10 mouse cellular contexts compared by ENCODE assay signal in the genomic region with DNA sequence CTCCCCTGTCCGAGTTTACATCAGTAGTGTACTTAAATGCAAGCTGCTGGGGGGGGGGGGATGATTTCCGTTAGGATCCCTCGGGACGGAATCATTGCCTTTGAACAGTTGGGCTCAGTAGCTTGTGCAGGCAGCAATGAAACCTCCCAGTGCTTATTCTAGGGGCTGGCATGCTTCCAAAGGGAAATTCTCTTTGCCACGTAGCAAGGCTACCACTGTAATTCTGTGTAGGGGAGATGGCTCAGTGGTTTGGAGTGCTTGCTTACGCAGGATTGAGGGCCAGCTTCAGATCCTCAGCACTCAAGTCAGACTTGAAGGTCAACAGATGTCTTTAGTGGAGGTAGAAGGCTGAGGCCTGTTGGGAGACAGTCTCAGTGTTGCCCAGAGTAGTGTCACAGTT. TPM values are rescaled to one million over a fixed set of nuclear protein-coding genes. Genes with fewer than 3 reads are reported as not detected.
A peak's percentile ranks its signal among the peaks of the same experiment; 100 is the strongest.
DNase-seq lines count a peak whose midpoint lies in the region; ATAC-seq and TF ChIP-seq lines count a peak whose summit lies in the region.
"Had no signal": no experiment of that assay in that cellular context is flagged by ENCODE, and none has a peak within 500 bp of the region (broad histone marks: within the 10 kb centered on the region; RNA-seq: fewer than 3 reads in every experiment).

No protein-coding gene starts in this region.

- H3K36me3 ChIP-seq in hindbrain, embryonic 13.5 days, result peaks cover 30% of the 10 kb centered on the region
- peaks cover 38% of the 10 kb centered on the region for H3K36me3 ChIP-seq in hindbrain, embryonic 12.5 days
- H3K36me3 ChIP-seq in forebrain, embryonic 16.5 days (ENCODE audit: control insufficient read depth, insufficient read depth), result peaks cover 11% of the 10 kb centered on the region
- peaks cover 70% of the 10 kb centered on the region for H3K36me3 ChIP-seq in lung, embryonic 14.5 days (ENCODE audit: insufficient read depth)

- no peaks in the 10 kb centered on the region for H3K4me1 ChIP-seq in hindbrain, embryonic 13.5 days (replicated peaks)
- no peaks in the 10 kb centered on the region for H3K4me1 ChIP-seq in hindbrain, embryonic 12.5 days
- H3K4me1 ChIP-seq in forebrain, embryonic 16.5 days (replicated peaks; ENCODE audit: control insufficient read depth, insufficient read depth, low read length), result no peaks in the 10 kb centered on the region
- no peaks in the 10 kb centered on the region; the same call in 1 of the 2 replicates for H3K4me1 ChIP-seq in lung, embryonic 14.5 days (ENCODE audit: insufficient read depth)
- H3K4me1 ChIP-seq: hindbrain, embryonic 15.5 days; liver, embryonic 13.5 days had no signal

- peak; percentile 43 for DNase-seq in adrenal gland, adult 2 months
- DNase-seq in adrenal gland, postnatal 4 days (ENCODE audit: low spot score in 2 of 2), result no peak
- peak; percentile 87 for DNase-seq in lung, embryonic 14.5 days
- DNase-seq in ovary, postnatal 36 days (ENCODE audit: low spot score), result no peak
- no peak for DNase-seq in layer of hippocampus, adult 9-11 months
- DNase-seq: liver, embryonic 13.5 days had no signal

- H3K4me3 ChIP-seq in hindbrain, embryonic 13.5 days, result no peak overlapping the region
- H3K4me3 ChIP-seq in hindbrain, embryonic 12.5 days, result no peak overlapping the region
- no peak overlapping the region for H3K4me3 ChIP-seq in forebrain, embryonic 16.5 days (replicated peaks; ENCODE audit: low read length)
- H3K4me3 ChIP-seq in lung, embryonic 14.5 days (ENCODE audit: low read depth, low read length), result no peak overlapping the region
- H3K4me3 ChIP-seq: hindbrain, embryonic 15.5 days; liver, embryonic 13.5 days had no signal

- H3K9me3 ChIP-seq in hindbrain, embryonic 13.5 days, result peaks cover 9% of the 10 kb centered on the region
- H3K9me3 ChIP-seq in hindbrain, embryonic 12.5 days (replicated peaks), result peaks cover 13% of the 10 kb centered on the region
- H3K9me3 ChIP-seq in forebrain, embryonic 16.5 days (ENCODE audit: control insufficient read depth, low read length), result no peaks in the 10 kb centered on the region; the same call in 1 of the 2 replicates
- peaks cover 14% of the 10 kb centered on the region; the same call in 1 of the 2 replicates for H3K9me3 ChIP-seq in lung, embryonic 14.5 days (ENCODE audit: low read depth, low read length)
- H3K9me3 ChIP-seq: hindbrain, embryonic 15.5 days; liver, embryonic 13.5 days had no signal

- WGBS in hindbrain, embryonic 13.5 days, result 81% methylated on average over 6 of the region's 6 CpGs
- WGBS in hindbrain, embryonic 12.5 days, result 80% methylated on average over 6 of the region's 6 CpGs
- 69% methylated on average over 6 of the region's 6 CpGs for WGBS in forebrain, embryonic 16.5 days
- 56% methylated on average over 6 of the region's 6 CpGs for WGBS in lung, embryonic 14.5 days

- no peak for ATAC-seq in hindbrain, embryonic 13.5 days (ENCODE audit: low FRiP score)
- ATAC-seq in hindbrain, embryonic 12.5 days (ENCODE audit: low FRiP score), result no peak
- peak; percentile 61 for ATAC-seq in forebrain, embryonic 16.5 days
- ATAC-seq in lung, embryonic 14.5 days (ENCODE audit: insufficient read depth), result peak; percentile 72

- no peaks in the 10 kb centered on the region for H3K27me3 ChIP-seq in hindbrain, embryonic 13.5 days
- no peaks in the 10 kb centered on the region for H3K27me3 ChIP-seq in hindbrain, embryonic 12.5 days
- no peaks in the 10 kb centered on the region for H3K27me3 ChIP-seq in forebrain, embryonic 16.5 days (replicated peaks; ENCODE audit: control insufficient read depth, insufficient read depth, low read length)
- H3K27me3 ChIP-seq in lung, embryonic 14.5 days (ENCODE audit: insufficient read depth, low read length), result no peaks in the 10 kb centered on the region
- H3K27me3 ChIP-seq: hindbrain, embryonic 15.5 days; liver, embryonic 13.5 days had no signal

- H3K4me2 ChIP-seq in hindbrain, embryonic 13.5 days, result no peak overlapping the region
- H3K4me2 ChIP-seq in hindbrain, embryonic 12.5 days (replicated peaks), result no peak overlapping the region
- no peak overlapping the region for H3K4me2 ChIP-seq in forebrain, embryonic 16.5 days (ENCODE audit: low read length)
- no peak overlapping the region for H3K4me2 ChIP-seq in lung, embryonic 14.5 days
- H3K4me2 ChIP-seq: hindbrain, embryonic 15.5 days; liver, embryonic 13.5 days had no signal

- no peak overlapping the region for H3K9ac ChIP-seq in hindbrain, embryonic 13.5 days
- no peak overlapping the region for H3K9ac ChIP-seq in hindbrain, embryonic 12.5 days
- no peak overlapping the region for H3K9ac ChIP-seq in forebrain, embryonic 16.5 days (replicated peaks; ENCODE audit: low read depth, low read length)
- no peak overlapping the region for H3K9ac ChIP-seq in lung, embryonic 14.5 days
- H3K9ac ChIP-seq: hindbrain, embryonic 15.5 days; liver, embryonic 13.5 days had no signal

- peak overlapping the region; percentile 12; the same call in 1 of the 2 replicates for H3K27ac ChIP-seq in hindbrain, embryonic 13.5 days
- no peak overlapping the region for H3K27ac ChIP-seq in hindbrain, embryonic 12.5 days
- no peak overlapping the region for H3K27ac ChIP-seq in forebrain, embryonic 16.5 days (ENCODE audit: low read length)
- peak overlapping the region; percentile 10; the same call in 1 of the 2 replicates for H3K27ac ChIP-seq in lung, embryonic 14.5 days (ENCODE audit: low read depth)
- H3K27ac ChIP-seq: hindbrain, embryonic 15.5 days; liver, embryonic 13.5 days had no signal

- TF ChIP-seq CTCF in lung, embryonic 14.5 days (IDR thresholded peaks at IDR 0.05; ENCODE audit: low read depth), result no peak

RNA-seq across cellular contexts. Expression of a gene that starts 56.6 kb away (rescaled TPM):
- total RNA-seq in adrenal gland, adult 2 months (2021), result 10 to 100 TPM; 17.3 to 26.1 TPM
- 3.1 and 3.7 TPM in 2 replicates for polyA plus RNA-seq in adrenal gland, adult 2 months (2012; rRNA removed)
- 10 to 100 TPM; 31.1 to 33.3 TPM for total RNA-seq in adrenal gland, postnatal 4 days (2021)
- 2.3 and 2.8 TPM in 2 replicates for polyA plus RNA-seq in hindbrain, embryonic 13.5 days (2015; fragmentation: Nextera tagmentation; extraction: Ambion mirVana)
- 4.7 and 5.3 TPM in 2 replicates for polyA plus RNA-seq in hindbrain, embryonic 12.5 days (2016; fragmentation: Nextera tagmentation; extraction: Ambion mirVana)
- polyA plus RNA-seq in forebrain, embryonic 16.5 days (2015; fragmentation: Nextera tagmentation; extraction: Ambion mirVana), result 1.9 and 2.0 TPM in 2 replicates
- 5.6 and 7.9 TPM in 2 replicates for polyA plus RNA-seq in lung, embryonic 14.5 days (2014; fragmentation: Nextera tagmentation; extraction: Ambion mirVana)

Comparison
In these comparisons a context has a peak if more than half of its experiments do, and no peak if none do; other contexts are left out.
1. DNase-seq: peak in adrenal gland, adult 2 months (single experiment) and lung, embryonic 14.5 days (single experiment); none in adrenal gland, postnatal 4 days (0 of 2), ovary, postnatal 36 days (single experiment) and layer of hippocampus, adult 9-11 months (single experiment).
2. H3K27ac ChIP-seq: peak in hindbrain, embryonic 13.5 days (single experiment) and lung, embryonic 14.5 days (single experiment); none in hindbrain, embryonic 12.5 days (single experiment) and forebrain, embryonic 16.5 days (single experiment).
3. ATAC-seq: peak in forebrain, embryonic 16.5 days (single experiment) and lung, embryonic 14.5 days (single experiment); none in hindbrain, embryonic 13.5 days (single experiment) and hindbrain, embryonic 12.5 days (single experiment).